In genomic region chr7:128832455-128833081, GRCm38 (mm10) we compare ENCODE assay signal across 22 mouse cellular contexts.
A peak's percentile ranks its signal among the peaks of the same experiment; 100 is the strongest.
DNase-seq lines count a peak whose midpoint lies in the region; ATAC-seq lines count a peak whose summit lies in the region.
"Had no signal": no experiment of that assay in that cellular context is flagged by ENCODE, and none has a peak within 500 bp of the region (broad histone marks: within the 10 kb centered on the region; RNA-seq: fewer than 3 reads in every experiment).

No protein-coding gene starts in this region.

- no peaks in the 10 kb centered on the region for H3K9me3 ChIP-seq in hindbrain, embryonic 14.5 days (ENCODE audit: control insufficient read depth, low read length)
- no peaks in the 10 kb centered on the region for H3K9me3 ChIP-seq in hindbrain, embryonic 12.5 days (replicated peaks)
- no peaks in the 10 kb centered on the region for H3K9me3 ChIP-seq in kidney, embryonic 16.5 days (ENCODE audit: low read length)
- no peaks in the 10 kb centered on the region for H3K9me3 ChIP-seq in heart, embryonic 11.5 days (replicated peaks; ENCODE audit: control insufficient read depth, low read length)
- H3K9me3 ChIP-seq: embryonic facial prominence, embryonic 13.5 days; forebrain, embryonic 12.5 days; heart, embryonic 10.5 days; heart, embryonic 15.5 days; hindbrain, embryonic 15.5 days had no signal

- H3K4me3 ChIP-seq in hindbrain, embryonic 14.5 days (replicated peaks; ENCODE audit: low read length), result no peak overlapping the region
- H3K4me3 ChIP-seq in hindbrain, embryonic 12.5 days, result no peak overlapping the region
- no peak overlapping the region for H3K4me3 ChIP-seq in kidney, embryonic 16.5 days (ENCODE audit: low read length)
- no peak overlapping the region for H3K4me3 ChIP-seq in heart, embryonic 11.5 days (ENCODE audit: low read depth, low read length)
- H3K4me3 ChIP-seq: embryonic facial prominence, embryonic 13.5 days; forebrain, embryonic 12.5 days; heart, embryonic 10.5 days; heart, embryonic 15.5 days; hindbrain, embryonic 15.5 days had no signal

- no peaks in the 10 kb centered on the region for H3K36me3 ChIP-seq in hindbrain, embryonic 14.5 days (replicated peaks; ENCODE audit: control insufficient read depth, insufficient read depth)
- H3K36me3 ChIP-seq in hindbrain, embryonic 12.5 days, result no peaks in the 10 kb centered on the region
- H3K36me3 ChIP-seq in kidney, embryonic 16.5 days (ENCODE audit: insufficient read depth, low read length), result no peaks in the 10 kb centered on the region
- no peaks in the 10 kb centered on the region for H3K36me3 ChIP-seq in heart, embryonic 11.5 days (ENCODE audit: control insufficient read depth, insufficient read depth, low read length)
- H3K36me3 ChIP-seq: embryonic facial prominence, embryonic 13.5 days; forebrain, embryonic 12.5 days; heart, embryonic 10.5 days; heart, embryonic 15.5 days; hindbrain, embryonic 15.5 days had no signal

- no peak overlapping the region for H3K4me2 ChIP-seq in hindbrain, embryonic 14.5 days (replicated peaks)
- no peak overlapping the region for H3K4me2 ChIP-seq in hindbrain, embryonic 12.5 days (replicated peaks)
- H3K4me2 ChIP-seq in kidney, embryonic 16.5 days (replicated peaks; ENCODE audit: low read depth, low read length), result no peak overlapping the region
- H3K4me2 ChIP-seq in heart, embryonic 11.5 days, result no peak overlapping the region
- H3K4me2 ChIP-seq: embryonic facial prominence, embryonic 13.5 days; forebrain, embryonic 12.5 days; heart, embryonic 15.5 days; hindbrain, embryonic 15.5 days had no signal

- no peaks in the 10 kb centered on the region for H3K4me1 ChIP-seq in hindbrain, embryonic 14.5 days (replicated peaks; ENCODE audit: control insufficient read depth, insufficient read depth, low read length)
- H3K4me1 ChIP-seq in hindbrain, embryonic 12.5 days, result no peaks in the 10 kb centered on the region
- no peaks in the 10 kb centered on the region for H3K4me1 ChIP-seq in kidney, embryonic 16.5 days (ENCODE audit: insufficient read depth, low read length)
- H3K4me1 ChIP-seq in heart, embryonic 11.5 days (ENCODE audit: control insufficient read depth, insufficient read depth, low read length), result no peaks in the 10 kb centered on the region
- H3K4me1 ChIP-seq: embryonic facial prominence, embryonic 13.5 days; forebrain, embryonic 12.5 days; heart, embryonic 10.5 days; heart, embryonic 15.5 days; hindbrain, embryonic 15.5 days had no signal

- H3K9ac ChIP-seq in hindbrain, embryonic 14.5 days, result no peak overlapping the region
- H3K9ac ChIP-seq in hindbrain, embryonic 12.5 days, result no peak overlapping the region
- no peak overlapping the region for H3K9ac ChIP-seq in kidney, embryonic 16.5 days (replicated peaks; ENCODE audit: low read length)
- H3K9ac ChIP-seq in heart, embryonic 11.5 days (ENCODE audit: low read depth, low read length), result no peak overlapping the region
- H3K9ac ChIP-seq: embryonic facial prominence, embryonic 13.5 days; forebrain, embryonic 12.5 days; heart, embryonic 15.5 days; hindbrain, embryonic 15.5 days had no signal

- peak; percentile 30 for DNase-seq in hindbrain, embryonic 14.5 days (ENCODE audit: low spot score)
- DNase-seq in kidney, adult 18-20 months, result no peak
- peak; percentile 56 for DNase-seq in large intestine, adult 2 months (ENCODE audit: low read depth, low spot score)
- DNase-seq: adrenal gland, postnatal 14 days; cerebellum, adult 11-12 months; cerebellum, adult 9-10 months; cerebellum, postnatal 25 days; gastrocnemius, postnatal 10 days; heart, adult 18-20 months; heart, postnatal 14 days had no signal

- 0 out of 2 replicates have a peak, but pooled peaks cover 3% of the 10 kb centered on the region for H3K27me3 ChIP-seq in hindbrain, embryonic 14.5 days (ENCODE audit: control insufficient read depth, insufficient read depth, low read length)
- H3K27me3 ChIP-seq in hindbrain, embryonic 12.5 days, result 0 out of 2 replicates have a peak, but pooled peaks cover 14% of the 10 kb centered on the region
- H3K27me3 ChIP-seq in kidney, embryonic 16.5 days (ENCODE audit: insufficient read depth, low read length), result no peaks in the 10 kb centered on the region
- H3K27me3 ChIP-seq in heart, embryonic 11.5 days (ENCODE audit: control insufficient read depth, insufficient read depth, low read length), result no peaks in the 10 kb centered on the region
- H3K27me3 ChIP-seq: embryonic facial prominence, embryonic 13.5 days; forebrain, embryonic 12.5 days; heart, embryonic 15.5 days; hindbrain, embryonic 15.5 days had no signal

- 76% methylated on average over 12 of the region's 12 CpGs for WGBS in hindbrain, embryonic 14.5 days
- 84% methylated on average over 12 of the region's 12 CpGs for WGBS in hindbrain, embryonic 12.5 days
- WGBS in kidney, embryonic 16.5 days, result 51% methylated on average over 12 of the region's 12 CpGs
- WGBS in large intestine, adult 2 months, result 22% methylated on average over 12 of the region's 12 CpGs
- 77% methylated on average over 12 of the region's 12 CpGs for WGBS in heart, embryonic 11.5 days (ENCODE audit: insufficient replicate concordance)

- H3K27ac ChIP-seq in hindbrain, embryonic 14.5 days, result no peak overlapping the region
- no peak overlapping the region for H3K27ac ChIP-seq in hindbrain, embryonic 12.5 days
- peak overlapping the region; percentile 28; the same call in 1 of the 2 replicates for H3K27ac ChIP-seq in kidney, embryonic 16.5 days (ENCODE audit: low read length)
- no peak overlapping the region for H3K27ac ChIP-seq in heart, embryonic 11.5 days (ENCODE audit: low read depth, low read length)
- H3K27ac ChIP-seq: embryonic facial prominence, embryonic 13.5 days; forebrain, embryonic 12.5 days; heart, embryonic 10.5 days; heart, embryonic 15.5 days; hindbrain, embryonic 15.5 days had no signal

- no peak for ATAC-seq in hindbrain, embryonic 14.5 days (ENCODE audit: low FRiP score)
- no peak for ATAC-seq in hindbrain, embryonic 12.5 days (ENCODE audit: low FRiP score)
- ATAC-seq in kidney, embryonic 16.5 days (ENCODE audit: low FRiP score, low TSS enrichment), result peak; percentile 74; the same call in 1 of the 2 replicates
- ATAC-seq in heart, embryonic 11.5 days (replicated peaks; ENCODE audit: insufficient number of reproducible peaks, low FRiP score, low TSS enrichment), result no peak
- no peak for ATAC-seq in monocyte, adult 5-6 weeks (replicated peaks; ENCODE audit: insufficient number of reproducible peaks, low FRiP score, low TSS enrichment, poor library complexity, severe bottlenecking)
- ATAC-seq: activated CD4-positive, CD25-positive, alpha-beta regulatory T cell, adult 4 months; forebrain, embryonic 16.5 days; Patski had no signal
